Mouse (Mus musculus) Patski (cell line): Measurements from ENCODE around the gene Fundc2. TPM values are rescaled to one million over a fixed set of nuclear protein-coding genes. Genes with fewer than 3 reads are reported as not detected.

Experiments used
- ATAC-seq: fragments of 100-300 bp; one replicate; pipeline ENCODE4 v1.8.0; 2021
- CTCF ChIA-PET: fragments of 350-600 bp; sonication (Branson Sonifier 250); formaldehyde crosslinking; loops from one replicate; lab custom pipeline; 2022; ENCODE audit warnings: inconsistent platforms; lab: Charles Lee
- POLR2A ChIA-PET: fragments of 350-600 bp; sonication (Branson Sonifier 250); formaldehyde crosslinking; loops from one replicate; lab custom pipeline; 2022; ENCODE audit warnings: antibody characterized with exemption, inconsistent platforms; lab: Charles Lee
- DNase-seq: peaks from one replicate; pipeline ENCODE4 v3.0.0-alpha.2; 2011; ENCODE audit warnings: low read depth, low spot score
- H3K27me3 ChIP-seq: fragments of 371-371 bp; one replicate; pipeline ENCODE4 v1.5.1; 2021
- CTCF ChIP-seq: fragments of 100-300 bp; IDR thresholded peaks from one replicate; pipeline ENCODE4 v1.5.1; 2021
- in situ Hi-C: fragments of 300-500 bp; cut with MboI; formaldehyde crosslinking; loops from 3 replicates; pipeline ENCODE4 v1.11.1; 2018; ENCODE audit warnings: low pct_unique_long_range_greater_than_20kb, mixed read lengths
- polyA plus RNA-seq: library from polyadenylated mRNA; unstranded; gene quantifications from one replicate; pipeline ENCODE4 v1.2.3, GENCODE M21; 2021

The Fundc2 gene
- polyA plus RNA-seq = 131 TPM

- POLR2A ChIA-PET = interaction anchor here (0.5 to 0.6 kb wide), 2 partner anchors 10 to 180 kb away, joined by 3 read pairs; no protein-coding TSS in a partner anchor
Measured at GRCm38 (mm10) chrX:75382195-75382771, at the start of gene Fundc2, which contains the start of gene F8. TSS of gene Fundc2 (plus strand) at chrX:75382399. TSS of gene F8 (minus strand) at chrX:75382615.

DNA sequence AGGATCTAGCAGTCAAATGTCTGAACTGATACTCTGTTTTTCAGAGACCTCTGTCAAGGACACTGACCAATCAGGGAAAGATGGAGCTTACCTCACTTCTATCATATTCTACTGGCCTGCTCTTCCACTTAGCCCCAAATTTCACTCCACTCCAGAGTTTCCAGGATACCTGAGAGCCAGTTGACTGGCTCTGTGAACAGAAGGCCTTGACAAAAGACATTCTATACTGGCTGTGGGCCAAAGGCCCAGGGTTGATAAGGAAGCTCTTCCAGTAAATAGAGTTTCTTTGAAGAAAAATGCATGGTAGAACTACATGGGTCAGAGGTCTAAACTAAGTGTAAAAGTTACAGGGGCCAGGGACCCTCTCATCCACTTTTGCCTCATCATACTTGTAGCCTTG, 12.0 kb upstream of the Fundc2 start:
- ATAC-seq (no peak), DNase-seq (no peak)
- in situ Hi-C loops = loop anchor here (10.0 kb wide), 1 partner anchor 1485 kb away; no protein-coding TSS in a partner anchor
- POLR2A ChIA-PET = no interaction called here
- H3K27me3 ChIP-seq = peaks cover 24% of the 10 kb centered on the region
- no peak for TF ChIP-seq CTCF
- CTCF ChIA-PET = no interaction called here

More at GRCm38 (mm10) chrX:75382195-75382771, at the start of gene Fundc2, which contains the start of gene F8:
- DNase-seq (peak; percentile 22), ATAC-seq (peak; percentile 88)
- in situ Hi-C loops = loop anchor here (25.0 kb wide), 2 partner anchors 270 to 455 kb away; no protein-coding TSS in a partner anchor
- H3K27me3 ChIP-seq = peaks cover 41% of the 10 kb centered on the region
- no peak for TF ChIP-seq CTCF
- CTCF ChIA-PET = no interaction called here

DNA sequence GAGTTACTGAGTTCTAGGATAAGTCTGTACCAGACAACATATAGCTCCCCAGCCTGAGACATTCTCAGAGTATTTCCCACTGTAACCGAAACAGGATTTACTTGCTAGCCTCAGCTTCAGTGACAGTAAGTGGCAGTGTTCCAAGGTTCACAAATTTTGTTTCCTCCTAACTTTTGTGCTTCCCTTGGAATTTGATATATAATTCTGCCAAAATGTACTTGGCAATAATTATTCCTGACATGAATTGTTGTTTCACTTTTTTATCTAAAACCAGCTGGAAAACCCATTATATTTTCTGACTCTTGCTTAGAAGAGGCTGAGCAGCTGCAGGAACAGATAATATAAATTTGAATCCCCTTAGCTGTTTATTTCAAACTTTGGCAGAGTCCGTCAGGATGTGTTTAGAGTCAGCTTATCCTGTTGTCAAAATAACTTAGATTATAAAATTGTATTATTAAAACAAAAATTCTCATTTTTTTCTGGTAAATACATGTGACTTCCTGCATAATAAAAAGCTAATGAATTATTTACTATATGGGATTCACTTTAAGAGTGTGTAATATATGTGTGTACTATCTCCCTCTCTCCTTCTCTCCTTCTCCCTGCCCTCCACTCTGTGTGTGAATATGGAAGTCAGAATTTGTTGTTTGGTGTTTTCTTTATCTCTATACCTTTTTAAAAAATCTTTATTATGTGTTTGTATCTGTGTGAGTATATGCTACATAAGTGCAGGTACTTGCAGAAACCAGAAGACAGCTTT, 9.4 kb upstream of the Fundc2 start:
- no peak for ATAC-seq
- in situ Hi-C loops = loop anchor here (10.0 kb wide), 1 partner anchor 1488 kb away; no protein-coding TSS in a partner anchor
- H3K27me3 ChIP-seq = peaks cover 27% of the 10 kb centered on the region
- CTCF ChIA-PET = no interaction called here
- POLR2A ChIA-PET = interaction anchor here (0.6 kb wide), 1 partner anchor 9 kb away, joined by 3 read pairs; the partner anchor contains the start of gene Fundc2
- TF ChIP-seq CTCF = no peak
- no peak for DNase-seq

GRCm38 (mm10) chrX:75376815-75377214, 5.4 kb upstream of the Fundc2 start:
- H3K27me3 ChIP-seq = peaks cover 36% of the 10 kb centered on the region
- ATAC-seq (no peak), DNase-seq (no peak)
- TF ChIP-seq CTCF = no peak
- CTCF ChIA-PET = no interaction called here
- in situ Hi-C loops = loop anchor here (10.0 to 25.0 kb wide), 3 partner anchors 265 to 1492 kb away; no protein-coding TSS in a partner anchor
- POLR2A ChIA-PET = no interaction called here

- no peak for TF ChIP-seq CTCF
- H3K27me3 ChIP-seq = peaks cover 36% of the 10 kb centered on the region
- POLR2A ChIA-PET = interaction anchor here (0.6 kb wide), 1 partner anchor 437 kb away, joined by 3 read pairs; no protein-coding TSS in a partner anchor
- in situ Hi-C loops = loop anchor here (25.0 kb wide), 2 partner anchors 269 to 456 kb away; no protein-coding TSS in a partner anchor
- no peak for DNase-seq
- CTCF ChIA-PET = no interaction called here
- ATAC-seq = no peak
Measured at GRCm38 (mm10) chrX:75381176-75381575, 1.0 kb upstream of the Fundc2 start.

GRCm38 (mm10) chrX:75381699-75382098, 500 bp upstream of the Fundc2 start:
- ChIA-PET CTCF (no interaction called here), POLR2A (interaction anchor here (0.5 to 0.6 kb wide), 2 partner anchors 9 to 181 kb away, joined by 3 read pairs; no protein-coding TSS in a partner anchor)
- DNase-seq (no peak), ATAC-seq (no peak)
- peaks cover 40% of the 10 kb centered on the region for H3K27me3 ChIP-seq
- in situ Hi-C loops = loop anchor here (25.0 kb wide), 2 partner anchors 269 to 456 kb away; no protein-coding TSS in a partner anchor
- TF ChIP-seq CTCF = no peak

DNA sequence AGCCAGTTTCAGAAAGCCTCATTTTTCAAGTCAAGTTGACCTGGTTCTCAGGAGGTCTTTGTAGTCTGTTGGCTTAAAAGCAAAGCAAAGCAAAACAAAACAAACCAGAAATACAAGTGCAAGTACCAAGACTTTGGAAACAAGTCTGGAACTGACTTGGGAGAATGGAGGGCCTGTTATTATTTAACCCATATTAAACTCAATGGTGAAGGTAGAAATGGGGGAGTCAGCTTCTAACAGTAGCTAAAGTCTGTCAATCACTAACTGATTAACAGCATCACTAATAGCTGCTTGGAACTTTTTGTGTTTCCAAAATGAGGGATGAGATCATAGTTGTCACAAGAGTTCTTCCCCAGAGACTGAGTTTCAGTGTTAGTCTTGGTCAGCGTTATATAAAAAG, 17.3 kb downstream of the Fundc2 start:
- no peak for TF ChIP-seq CTCF
- CTCF ChIA-PET = interaction anchor here (1.3 kb wide), 1 partner anchor 16 kb away, joined by 4 read pairs; no protein-coding TSS in a partner anchor
- peaks cover 14% of the 10 kb centered on the region for H3K27me3 ChIP-seq
- ATAC-seq (no peak), DNase-seq (no peak)
- in situ Hi-C loops = loop anchor here (25.0 kb wide), 2 partner anchors 287 to 438 kb away; no protein-coding TSS in a partner anchor
- POLR2A ChIA-PET = no interaction called here

GRCm38 (mm10) chrX:75402668-75403067, 20.5 kb downstream of the Fundc2 start:
- TF ChIP-seq CTCF = no peak
- DNase-seq (no peak), ATAC-seq (no peak)
- in situ Hi-C loops = loop anchor here (25.0 kb wide), 1 partner anchor 965 kb away; the partner anchor contains the start of gene G6pdx
- H3K27me3 ChIP-seq = peaks cover 19% of the 10 kb centered on the region
- ChIA-PET POLR2A (no interaction called here), CTCF (no interaction called here)

GRCm38 (mm10) chrX:75403350-75403749, 21.2 kb downstream of the Fundc2 start:
- ChIA-PET POLR2A (no interaction called here), CTCF (no interaction called here)
- in situ Hi-C loops = loop anchor here (25.0 kb wide), 1 partner anchor 966 kb away; the partner anchor contains the start of gene G6pdx
- H3K27me3 ChIP-seq = peaks cover 19% of the 10 kb centered on the region
- no peak for TF ChIP-seq CTCF
- DNase-seq = no peak
- ATAC-seq = no peak

DNA sequence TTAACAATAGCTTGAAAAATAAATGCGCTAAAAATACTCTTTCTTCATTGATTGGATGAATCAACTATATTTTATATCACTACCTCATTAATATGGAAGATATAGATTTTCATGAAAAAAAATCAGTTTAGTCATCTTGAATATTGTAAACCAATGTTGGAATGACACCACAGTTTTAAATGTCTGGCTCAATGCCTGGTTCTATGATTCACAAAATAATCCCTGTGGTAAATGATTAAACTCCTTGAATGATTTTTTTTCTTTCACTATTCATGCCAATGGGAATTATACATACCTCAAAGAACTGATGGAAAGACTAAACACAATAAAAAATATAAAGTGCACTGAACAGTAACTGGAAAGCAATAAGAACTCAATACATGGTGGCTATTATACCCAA, 27.5 kb downstream of the Fundc2 start:
- no peak for ATAC-seq
- POLR2A ChIA-PET = no interaction called here
- no peak for TF ChIP-seq CTCF
- in situ Hi-C loops = loop anchor here (25.0 kb wide), 1 partner anchor 972 kb away; the partner anchor contains the start of gene G6pdx
- peaks cover 28% of the 10 kb centered on the region for H3K27me3 ChIP-seq
- CTCF ChIA-PET = no interaction called here
- peak; percentile 22 for DNase-seq
